Comparison of ENCODE assay signal across 8 mouse cellular contexts in the genomic region with DNA sequence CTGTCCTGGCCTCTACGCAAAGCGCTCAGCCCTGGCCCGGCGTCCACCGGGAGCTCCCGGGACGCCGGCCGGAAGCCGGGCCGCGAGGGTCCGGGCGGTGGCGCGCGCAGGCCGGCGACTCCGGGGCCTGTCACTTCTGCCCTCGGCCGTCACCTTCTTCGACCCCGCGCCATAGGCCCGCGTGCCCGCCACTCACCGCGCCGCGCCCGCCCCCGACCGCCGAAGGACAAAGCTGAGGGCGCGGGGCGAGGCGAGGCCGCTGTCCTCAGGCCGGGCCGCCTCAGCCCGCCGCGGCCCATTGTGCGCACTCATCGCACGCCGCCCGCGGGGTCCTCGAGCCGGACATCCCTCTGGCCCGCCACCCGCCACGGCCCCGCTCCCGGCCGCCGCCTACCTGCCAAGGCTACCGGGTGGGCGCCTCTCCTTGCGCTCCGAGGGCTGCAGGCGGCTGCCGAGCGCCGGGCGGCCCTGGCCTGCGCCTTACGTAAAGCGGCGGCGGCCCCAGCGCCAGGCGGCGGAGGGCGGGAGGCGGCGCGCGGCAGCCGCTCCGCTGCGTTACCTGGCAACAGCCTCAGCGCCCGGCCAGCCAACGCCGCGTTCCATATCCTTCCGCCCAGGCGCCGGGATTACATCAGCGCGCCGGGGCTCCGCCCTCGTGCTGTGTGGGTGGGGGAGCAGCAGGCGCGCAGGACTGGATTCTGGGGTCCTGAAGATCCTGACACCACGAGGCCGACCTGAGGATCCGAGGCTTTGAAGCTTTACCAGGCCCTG. TPM values are rescaled to one million over a fixed set of nuclear protein-coding genes. Genes with fewer than 3 reads are reported as not detected.
DNase-seq lines count a peak whose midpoint lies in the region; ATAC-seq and TF ChIP-seq lines count a peak whose summit lies in the region.

A gene (minus strand): TSS at position 564 of the 771 bp plus-strand sequence.

- peak; percentile 65 for DNase-seq in WW6 (ENCODE audit: low read depth, low spot score)
- peak; percentile 86 to 91 for DNase-seq in cerebellum, postnatal 4 days (ENCODE audit: low spot score in 2 of 2)
- peak; percentile 97 for DNase-seq in gastrocnemius, adult 2 months
- peak; percentile 97 for DNase-seq in hindbrain, postnatal 0 days (ENCODE audit: low spot score)
- peak; percentile 95 to 97 for DNase-seq in left cerebral cortex, adult 2 months (ENCODE audit: extremely low spot score in 1 of 2, low spot score in 2 of 2)
- peak; percentile 94 to 95 for DNase-seq in right cerebral cortex, adult 2 months (ENCODE audit: low spot score in 2 of 2)
- peak; percentile 94 for DNase-seq in urinary bladder, postnatal 14 days (ENCODE audit: low spot score)

- peak; percentile 96 for ATAC-seq in hindbrain, postnatal 0 days
- ATAC-seq in megakaryocyte, adult 5-6 weeks (ENCODE audit: poor library complexity, severe bottlenecking): peak; percentile 92

- no peaks in the 10 kb centered on the region for H3K9me3 ChIP-seq in hindbrain, postnatal 0 days (ENCODE audit: low read length)

- peak within 1 kb of the TSS; percentile 97 for H3K27ac ChIP-seq in gastrocnemius, adult 2 months
- H3K27ac ChIP-seq in hindbrain, postnatal 0 days: peak within 1 kb of the TSS; percentile 90
- H3K27ac ChIP-seq in left cerebral cortex, adult 2 months: peak within 1 kb of the TSS; percentile 97

- TF ChIP-seq CTCF in gastrocnemius, adult 2 months (IDR thresholded peaks at IDR 0.05): peak; percentile 17; the same call in 1 of the 2 replicates
- no peak for TF ChIP-seq CTCF in hindbrain, postnatal 0 days (IDR thresholded peaks at IDR 0.05; ENCODE audit: low read depth)
- TF ChIP-seq CTCF in left cerebral cortex, adult 2 months (IDR thresholded peaks at IDR 0.05): no peak

- intact Hi-C loops in gastrocnemius, adult 2 months (cut with DNase I): loop anchor here (2.0 to 5.0 kb wide), 3 partner anchors 17 to 93 kb away; no protein-coding TSS in a partner anchor
- intact Hi-C loops in left cerebral cortex, adult 2 months (cut with DNase I): no loop called here

- H3K4me2 ChIP-seq in hindbrain, postnatal 0 days (ENCODE audit: low read depth, low read length): peak within 1 kb of the TSS; percentile 80

- under 1% methylated on average over 86 of the region's 104 CpGs for WGBS in hindbrain, postnatal 0 days

- H3K36me3 ChIP-seq in hindbrain, postnatal 0 days (ENCODE audit: insufficient read depth, low read length): no peaks in the 10 kb centered on the region

- no peaks in the 10 kb centered on the region for H3K27me3 ChIP-seq in hindbrain, postnatal 0 days (ENCODE audit: insufficient read depth, low read length)

- peak within 1 kb of the TSS; percentile 80 for H3K4me3 ChIP-seq in gastrocnemius, adult 2 months
- peak within 1 kb of the TSS; percentile 83 for H3K4me3 ChIP-seq in hindbrain, postnatal 0 days (ENCODE audit: low read length)
- H3K4me3 ChIP-seq in left cerebral cortex, adult 2 months: peak within 1 kb of the TSS; percentile 86

- H3K4me1 ChIP-seq in hindbrain, postnatal 0 days (ENCODE audit: insufficient read depth, low read length): 0 out of 2 replicates have a peak, but pooled peaks cover 4% of the 10 kb centered on the region

- H3K9ac ChIP-seq in hindbrain, postnatal 0 days (replicated peaks; ENCODE audit: low read length): peak within 1 kb of the TSS; percentile 90

RNA-seq across cellular contexts. Expression of the gene that starts here (rescaled TPM):
- 10 to 100 TPM; 86.4 to 98.1 TPM for total RNA-seq in gastrocnemius, adult 2 months (2021)
- 56.2 and 64.6 TPM in 2 replicates for total RNA-seq in hindbrain, postnatal 0 days (2014; rRNA removed)
- 31.0 and 32.2 TPM in 2 replicates for polyA plus RNA-seq in hindbrain, postnatal 0 days (2015; fragmentation: Nextera tagmentation; extraction: Ambion mirVana)
- 100 to 1,000 TPM in 1 of 2 experiments, 10 to 100 TPM in 1; 93.9 to 111 TPM for total RNA-seq in left cerebral cortex, adult 2 months (2021)
- total RNA-seq in megakaryocyte, adult 5-6 weeks (2015): 20.0 and 27.1 TPM in 2 replicates
- 35.9 and 36.0 TPM in 2 replicates for total RNA-seq in megakaryocyte, adult 5-6 weeks (2017)

Comparison
In these comparisons a context has a peak if more than half of its experiments do, and no peak if none do; other contexts are left out.
1. Peak in every context shown above with its lines: DNase-seq, ATAC-seq, H3K4me3 ChIP-seq and H3K27ac ChIP-seq.